Mouse (Mus musculus) bone marrow macrophage, adult 2 months (primary cell): ENCODE measurements around the gene Parp11.
A peak's percentile ranks its signal among the peaks of the same experiment; 100 is the strongest.

ENCODE experiments used
- CTCF ChIP-seq: IDR thresholded peaks from 2 replicates; pipeline ENCODE4 v1.5.1; 2012; ENCODE audit warnings: low read depth, mild to moderate bottlenecking, low read length, moderate library complexity
- POLR2A ChIP-seq: IDR thresholded peaks from 2 replicates; pipeline ENCODE4 v1.6.1; 2012; ENCODE audit warnings: mild to moderate bottlenecking, low read depth, low read length, borderline replicate concordance

DNA sequence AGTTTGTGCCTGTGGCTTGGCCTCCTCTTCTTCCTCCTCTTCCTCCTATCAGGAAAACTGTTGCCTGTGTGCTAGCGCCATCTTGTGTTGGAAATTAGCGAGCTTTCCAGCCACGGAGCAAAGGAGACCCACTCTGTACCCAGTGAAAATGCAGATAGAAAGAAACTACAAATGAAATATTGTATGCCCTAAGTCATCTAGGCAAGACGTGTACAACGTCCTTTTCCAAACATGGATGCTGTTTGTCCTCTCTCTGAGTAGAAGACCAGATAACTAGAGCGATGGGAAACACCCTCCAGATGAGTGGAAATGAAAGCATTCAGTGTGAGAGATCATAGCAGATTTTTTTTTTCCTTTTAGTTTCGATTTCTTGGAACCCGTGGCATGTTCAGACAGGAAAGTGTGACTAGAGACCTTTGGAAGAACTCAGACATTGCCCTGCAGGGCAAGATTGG is at the start of gene Parp11:
- TF ChIP-seq CTCF (peak; percentile 82), POLR2A (no peak)
